Mouse (Mus musculus) thymus, adult 2 months (tissue): ENCODE measurements around the gene Abl1.

ENCODE experiments used
- CTCF ChIP-seq: fragments of 200-500 bp; IDR thresholded peaks from 2 replicates; pipeline ENCODE4 v1.5.1; 2012; ENCODE audit warnings: mild to moderate bottlenecking, control low read depth, low read length, moderate library complexity, borderline replicate concordance; ENCODE audit not compliant: control insufficient read depth, poor library complexity, insufficient read depth; ENCODE audit errors: extremely low read depth
- POLR2A ChIP-seq: fragments of 200-500 bp; IDR thresholded peaks from 2 replicates; pipeline ENCODE4 v1.6.1; 2012; ENCODE audit warnings: mild to moderate bottlenecking, low read length, control low read depth, moderate library complexity; ENCODE audit not compliant: control insufficient read depth, poor library complexity, insufficient read depth; ENCODE audit errors: extremely low read depth

GRCm38 (mm10) chr2:31656374-31656773, 31.8 kb upstream of the Abl1 start:
- TF ChIP-seq CTCF, result no peak
- no peak for TF ChIP-seq POLR2A
